Mouse (Mus musculus) embryonic facial prominence, embryonic 11.5 days (tissue): ENCODE measurements around the gene Prss57. TPM values are rescaled to one million over a fixed set of nuclear protein-coding genes. Genes with fewer than 3 reads are reported as not detected.

Experiments used
- ATAC-seq: fragments of 200-750 bp; cut with Nextera tagmentation; replicated peaks from 2 replicates; pipeline ENCODE4 v1.8.0; 2017; ENCODE audit warnings: low read depth; ENCODE audit not compliant: insufficient number of reproducible peaks, low FRiP score, low TSS enrichment
- DNase-seq: peaks from one replicate; pipeline ENCODE4 v3.0.0-alpha.2; 2015; ENCODE audit warnings: low spot score
- H3K27ac ChIP-seq: fragments of 300-500 bp; sonication (generic); replicated peaks from 2 replicates; pipeline ENCODE4 v1.5.1; 2014; ENCODE audit warnings: mild to moderate bottlenecking, low read depth, low read length, control low read depth
- H3K27me3 ChIP-seq: fragments of 300-500 bp; sonication (generic); 2 replicates; pipeline ENCODE4 v1.6.1; 2014; ENCODE audit warnings: mild to moderate bottlenecking, low read length, moderate library complexity, mixed read lengths; ENCODE audit not compliant: control insufficient read depth, insufficient read depth
- H3K36me3 ChIP-seq: fragments of 300-500 bp; sonication (generic); replicated peaks from 2 replicates; pipeline ENCODE4 v1.6.1; 2014; ENCODE audit warnings: low read depth, mild to moderate bottlenecking, low read length, moderate library complexity, mixed read lengths; ENCODE audit not compliant: control insufficient read depth, insufficient read depth
- H3K4me1 ChIP-seq: fragments of 300-500 bp; sonication (generic); 2 replicates; pipeline ENCODE4 v1.6.1; 2014; ENCODE audit warnings: low read length, mixed read lengths; ENCODE audit not compliant: control insufficient read depth, insufficient read depth
- H3K4me2 ChIP-seq: fragments of 300-500 bp; sonication (generic); 2 replicates; pipeline ENCODE4 v1.6.1; 2014; ENCODE audit warnings: low read depth, mild to moderate bottlenecking, control low read depth, low read length, moderate library complexity
- H3K4me3 ChIP-seq: fragments of 300-500 bp; sonication (generic); 2 replicates; pipeline ENCODE4 v1.5.1; 2014; ENCODE audit warnings: low read depth, low read length, control low read depth
- H3K9ac ChIP-seq: fragments of 300-500 bp; sonication (generic); replicated peaks from 2 replicates; pipeline ENCODE4 v1.6.1; 2014; ENCODE audit warnings: mild to moderate bottlenecking, control low read depth, low read length
- H3K9me3 ChIP-seq: fragments of 300-500 bp; sonication (generic); replicated peaks from 2 replicates; pipeline ENCODE4 v1.6.1; 2016; ENCODE audit warnings: mild to moderate bottlenecking, low read length, inconsistent platforms, mixed read lengths; ENCODE audit not compliant: control insufficient read depth
- WGBS: fragments of 180-500 bp; shearing (Covaris S2); extraction: QIAGEN DNeasy Blood & Tissue Kit; methylation state at CpG from one replicate; pipeline ENCODE4 v1.1.7; 2014; 5-methylcytosine and 5-hydroxymethylcytosine counted together
- polyA plus RNA-seq: library from polyadenylated mRNA; unstranded; fragments of >200 nt; fragmentation: Nextera tagmentation; extraction: Ambion mirVana; gene quantifications from 2 replicates; pipeline ENCODE4 v1.2.1, GENCODE M21; 2014

Gene Prss57
- polyA plus RNA-seq, 1 experiment from 2014 or later, result not detected

- no peak overlapping the region for H3K4me2 ChIP-seq
- peaks cover 19% of the 10 kb centered on the region for H3K4me1 ChIP-seq
Observed at GRCm38 (mm10) chr10:79806331-79806730, 15.6 kb upstream of the Prss57 start.

DNA sequence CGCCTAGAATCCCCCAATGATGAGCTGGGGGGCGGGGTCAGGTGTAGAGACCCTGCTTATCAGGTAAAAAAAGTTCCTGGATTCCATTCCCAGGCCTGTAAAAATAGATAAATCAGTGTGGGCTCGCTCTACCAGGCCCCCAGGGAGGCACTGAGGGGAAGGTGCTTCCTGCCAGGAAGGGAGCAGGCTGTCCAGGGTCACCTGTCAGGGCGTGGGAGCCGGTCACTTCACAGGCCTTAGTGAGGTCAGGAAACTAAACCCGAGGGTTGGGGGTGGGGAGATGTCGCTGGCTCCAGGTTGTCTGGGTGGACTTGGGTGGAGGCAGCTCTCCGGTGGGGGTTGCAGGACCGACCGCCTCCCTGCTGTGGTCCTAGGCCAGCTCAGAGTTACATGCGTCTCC lies 14.9 kb upstream of the Prss57 start:
- Histone ChIP-seq H3K27ac (no peak overlapping the region), H3K4me2 (no peak overlapping the region), H3K9ac (no peak overlapping the region)

More at GRCm38 (mm10) chr10:79806331-79806730, 15.6 kb upstream of the Prss57 start:
- 92% methylated on average over 9 of the region's 9 CpGs for WGBS
- no peak overlapping the region for H3K9ac ChIP-seq
- no peaks in the 10 kb centered on the region for H3K27me3 ChIP-seq
- H3K36me3 ChIP-seq, result peaks cover 4% of the 10 kb centered on the region
- ATAC-seq (no peak), DNase-seq (no peak)
- H3K4me3 ChIP-seq, result no peak overlapping the region
- no peak overlapping the region for H3K27ac ChIP-seq
- H3K9me3 ChIP-seq, result no peaks in the 10 kb centered on the region

DNA sequence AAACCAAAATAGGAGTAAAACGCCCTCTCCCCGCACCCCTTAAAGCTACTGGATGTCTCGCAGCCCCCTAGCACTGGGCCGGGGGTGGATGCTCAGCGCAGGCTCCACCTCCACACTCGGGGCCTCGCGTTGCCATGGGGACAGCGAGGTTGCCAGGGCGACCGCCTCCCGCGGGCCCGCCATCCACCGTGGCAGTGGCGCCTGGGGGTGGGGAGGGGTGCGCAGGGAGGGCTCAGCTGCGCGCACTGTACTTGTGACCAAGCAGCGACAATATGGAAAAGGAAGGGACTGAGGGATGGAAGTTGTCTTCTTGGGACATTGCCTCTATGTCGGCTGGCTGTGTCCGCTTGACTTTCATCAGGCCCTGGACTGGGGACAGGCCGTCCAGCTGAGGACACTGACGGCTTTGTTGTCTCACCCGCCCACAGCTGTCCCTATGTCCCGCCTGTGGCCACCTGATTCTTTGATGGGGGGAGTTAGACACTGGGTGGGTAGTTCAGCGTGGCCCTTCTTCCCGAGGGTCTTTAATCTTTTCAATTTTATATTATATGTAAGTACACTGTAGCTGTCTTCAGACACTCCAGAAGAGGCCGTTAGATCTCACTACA lies 13.1 kb upstream of the Prss57 start:
- peaks cover 19% of the 10 kb centered on the region for H3K4me1 ChIP-seq
- no peaks in the 10 kb centered on the region for H3K9me3 ChIP-seq
- H3K27ac ChIP-seq, result peak overlapping the region; percentile 75
- WGBS, result 6% methylated on average over 29 of the region's 29 CpGs
- H3K4me2 ChIP-seq, result peak overlapping the region; percentile 45
- DNase-seq (peak; percentile 86), ATAC-seq (peak; percentile 90)
- peak overlapping the region; percentile 13 for H3K4me3 ChIP-seq
- H3K36me3 ChIP-seq, result no peaks in the 10 kb centered on the region
- H3K27me3 ChIP-seq, result no peaks in the 10 kb centered on the region
- H3K9ac ChIP-seq, result peak overlapping the region; percentile 37

More for the DNA sequence above, 14.9 kb upstream of the Prss57 start:
- Histone ChIP-seq H3K9me3 (no peaks in the 10 kb centered on the region), H3K4me1 (peaks cover 19% of the 10 kb centered on the region), H3K27me3 (no peaks in the 10 kb centered on the region), H3K4me3 (no peak overlapping the region), H3K36me3 (peaks cover 3% of the 10 kb centered on the region)
- no peak for DNase-seq
- WGBS, result 62% methylated on average over 11 of the region's 11 CpGs
- ATAC-seq, result no peak

DNA sequence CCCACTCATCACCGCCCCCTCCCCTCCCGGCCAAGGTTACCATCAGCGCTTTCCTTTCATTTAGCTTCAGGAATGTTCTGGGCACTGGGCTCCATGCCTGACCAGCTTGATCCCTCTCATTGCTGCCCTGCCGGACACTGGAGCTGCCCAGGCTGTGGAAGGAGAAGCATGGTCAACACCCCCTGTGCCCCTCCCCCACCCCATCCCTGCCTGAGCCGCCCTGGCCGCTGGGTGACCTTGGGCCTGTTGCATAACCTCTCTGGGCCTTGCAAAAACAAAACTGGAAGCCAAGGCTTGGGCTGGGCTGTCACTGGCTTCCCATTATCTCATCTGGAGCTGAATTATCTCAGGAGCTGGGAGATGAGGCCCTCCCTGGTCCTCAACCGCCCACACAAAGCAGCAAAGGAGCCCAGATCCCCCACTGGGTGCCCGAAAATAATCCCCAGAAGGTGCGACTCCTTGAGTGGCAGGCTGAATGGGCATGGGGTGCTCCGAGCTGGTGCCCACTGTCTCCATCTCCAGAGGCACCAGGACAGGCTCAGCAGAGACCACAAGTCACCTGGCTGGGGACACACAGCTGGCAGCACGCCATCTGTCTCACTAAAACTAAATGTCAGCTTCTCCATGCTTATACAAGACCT lies 11.7 kb upstream of the Prss57 start:
- Histone ChIP-seq H3K4me1 (peaks cover 19% of the 10 kb centered on the region), H3K4me2 (no peak overlapping the region), H3K27me3 (no peaks in the 10 kb centered on the region), H3K36me3 (no peaks in the 10 kb centered on the region), H3K9me3 (no peaks in the 10 kb centered on the region), H3K9ac (no peak overlapping the region), H3K27ac (peak overlapping the region; percentile 75), H3K4me3 (no peak overlapping the region)
- ATAC-seq, result no peak
- DNase-seq, result no peak
- WGBS, result 37% methylated on average over 11 of the region's 11 CpGs

DNA sequence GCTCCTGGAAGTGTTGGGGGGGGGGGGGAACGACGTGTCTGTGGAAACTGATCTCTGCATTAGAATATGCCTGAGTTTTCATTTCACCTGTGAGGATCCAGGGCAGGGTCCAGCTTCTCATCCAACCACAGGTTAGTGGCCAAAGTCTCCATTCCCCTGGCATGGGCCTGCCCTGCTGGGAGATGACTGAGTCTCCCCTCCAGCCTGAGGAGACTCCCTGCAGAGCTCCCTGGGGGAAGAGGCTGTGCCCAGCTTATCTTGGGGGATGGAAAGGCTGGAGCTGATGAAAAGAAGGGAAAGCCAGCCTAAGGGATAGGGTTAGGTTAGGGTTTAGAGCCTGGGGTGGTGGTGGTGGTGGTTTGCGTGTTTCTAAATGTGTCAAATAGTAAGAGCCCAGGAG lies 11.1 kb upstream of the Prss57 start:
- no peak for DNase-seq
- no peak overlapping the region for H3K4me2 ChIP-seq
- H3K27ac ChIP-seq, result peak overlapping the region; percentile 47; the same call in 1 of the 2 replicates
- 23% methylated on average over 3 of the region's 3 CpGs for WGBS
- H3K36me3 ChIP-seq, result no peaks in the 10 kb centered on the region
- H3K9ac ChIP-seq, result no peak overlapping the region
- peaks cover 23% of the 10 kb centered on the region for H3K4me1 ChIP-seq
- no peak for ATAC-seq
- no peaks in the 10 kb centered on the region for H3K27me3 ChIP-seq
- H3K4me3 ChIP-seq, result no peak overlapping the region
- no peaks in the 10 kb centered on the region for H3K9me3 ChIP-seq

DNA sequence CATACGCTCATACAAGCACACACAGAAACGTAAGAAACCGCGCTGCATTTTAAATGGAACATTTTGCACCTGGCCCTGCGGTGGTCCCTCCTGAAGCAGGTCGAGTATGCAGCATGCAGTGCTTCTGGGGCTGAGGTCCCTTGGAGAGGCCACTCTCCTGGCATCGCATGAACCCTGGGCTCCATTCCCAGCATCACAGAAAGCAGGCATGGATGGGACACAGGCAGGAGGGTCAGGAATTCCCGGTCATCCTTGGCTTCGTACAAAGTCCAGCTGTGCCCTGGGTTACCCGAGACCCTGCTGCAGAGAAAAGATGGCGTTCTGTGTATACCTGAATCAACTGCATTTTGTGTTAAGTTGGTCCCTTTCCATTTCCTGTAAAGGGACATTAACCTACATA lies 9.7 kb upstream of the Prss57 start:
- H3K9me3 ChIP-seq, result no peaks in the 10 kb centered on the region
- WGBS, result 86% methylated on average over 11 of the region's 11 CpGs
- no peak overlapping the region for H3K27ac ChIP-seq
- H3K4me3 ChIP-seq, result no peak overlapping the region
- no peaks in the 10 kb centered on the region for H3K36me3 ChIP-seq
- peaks cover 23% of the 10 kb centered on the region for H3K4me1 ChIP-seq
- no peaks in the 10 kb centered on the region for H3K27me3 ChIP-seq
- no peak overlapping the region for H3K9ac ChIP-seq
- DNase-seq (no peak), ATAC-seq (no peak)
- no peak overlapping the region for H3K4me2 ChIP-seq

DNA sequence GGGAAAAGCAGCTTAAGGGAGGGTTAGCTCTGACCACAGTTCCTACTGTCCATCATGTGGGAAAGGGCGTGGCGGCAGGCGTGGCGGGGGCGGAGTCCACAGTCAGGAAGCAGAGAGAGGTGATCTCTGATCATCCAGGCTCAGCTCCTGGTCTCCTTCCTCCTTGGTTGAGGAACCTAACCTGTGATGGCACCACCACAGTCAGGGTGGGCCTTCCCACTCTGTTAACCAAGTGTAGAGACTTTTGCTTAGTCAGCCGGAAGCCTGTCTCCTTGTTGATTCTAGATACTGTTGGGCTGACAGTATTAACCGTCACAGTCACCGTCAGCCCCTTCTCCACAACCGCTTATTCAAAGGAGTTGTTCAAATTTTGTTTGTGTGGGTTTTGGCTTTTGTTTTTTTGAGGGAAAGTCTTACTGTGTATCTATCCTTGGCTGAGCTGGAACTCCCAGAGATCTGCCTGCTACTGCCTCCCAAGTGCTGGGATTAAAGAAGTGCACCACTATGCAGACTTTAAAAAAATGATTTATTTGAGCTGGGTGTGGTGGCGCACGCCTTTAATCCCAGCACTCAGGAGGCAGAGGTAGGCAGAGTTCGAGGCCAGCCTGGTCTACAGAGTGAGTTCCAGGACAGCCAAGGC lies 7.6 kb upstream of the Prss57 start:
- H3K27me3 ChIP-seq, result no peaks in the 10 kb centered on the region
- no peak for DNase-seq
- no peak overlapping the region for H3K27ac ChIP-seq
- no peaks in the 10 kb centered on the region for H3K36me3 ChIP-seq
- WGBS, result 88% methylated on average over 12 of the region's 12 CpGs
- H3K9me3 ChIP-seq, result no peaks in the 10 kb centered on the region
- no peak overlapping the region for H3K4me2 ChIP-seq
- ATAC-seq, result no peak
- H3K4me3 ChIP-seq, result no peak overlapping the region
- H3K4me1 ChIP-seq, result peaks cover 19% of the 10 kb centered on the region
- H3K9ac ChIP-seq, result no peak overlapping the region

GRCm38 (mm10) chr10:79797326-79797725 lies 6.6 kb upstream of the Prss57 start:
- no peak overlapping the region for H3K9ac ChIP-seq
- ATAC-seq (no peak), DNase-seq (no peak)
- no peaks in the 10 kb centered on the region for H3K36me3 ChIP-seq
- H3K27me3 ChIP-seq, result no peaks in the 10 kb centered on the region
- WGBS, result 45% methylated on average over 15 of the region's 15 CpGs
- H3K9me3 ChIP-seq, result no peaks in the 10 kb centered on the region
- H3K27ac ChIP-seq, result no peak overlapping the region
- no peak overlapping the region for H3K4me3 ChIP-seq
- peak overlapping the region; percentile 13; the same call in 1 of the 2 replicates for H3K4me2 ChIP-seq
- peaks cover 12% of the 10 kb centered on the region for H3K4me1 ChIP-seq
